Mouse (Mus musculus) gastrocnemius, postnatal 10 days (tissue): Measurements from ENCODE around the gene Gm12794. TPM values are rescaled to one million over a fixed set of nuclear protein-coding genes. Genes with fewer than 3 reads are reported as not detected.
"Not testable (repeated sequence)": the region's sequence is repeated elsewhere in the genome, so short reads cannot be mapped to it uniquely, and the experiment has no call there.

ENCODE experiments used
- DNase-seq: peaks from one replicate; pipeline ENCODE4 v3.0.0; 2021; ENCODE audit warnings: mixed read lengths
- long read RNA-seq, 2 experiments: library from polyadenylated mRNA; stranded (forward); transcript quantifications; one replicate each; pipeline ENCODE4 v2.0.0; 2021
- total RNA-seq, 2 experiments: library from RNA; stranded (reverse); gene quantifications; 2 replicates each; pipeline ENCODE4 v1.2.3; 2021

Gene Gm12794
- total RNA-seq: not detected
- long read RNA-seq, experiment 1: 0 reads
- long read RNA-seq, experiment 2: 0 reads

- not testable (repeated sequence) for DNase-seq
These were observed at the start of gene Gm12794 for GRCm38 (mm10) chr4:101940107-101940506. Gm12794 (plus strand) TSS chr4:101940407.

- DNase-seq: no peak
These were observed 46.4 kb upstream of the Gm12794 start, which contains the start of gene C130073F10Rik for GRCm38 (mm10) chr4:101893656-101894420. C130073F10Rik (minus strand) TSS chr4:101893789.

- not testable (repeated sequence) for DNase-seq
These were observed 31.4 kb upstream of the Gm12794 start, which contains the start of gene Gm12800 for GRCm38 (mm10) chr4:101908821-101909220. Gm12800 (plus strand) TSS chr4:101909121.

GRCm38 (mm10) chr4:101980949-101981348, 40.7 kb downstream of the Gm12794 start, which contains the start of gene Gm12790:
Gm12790 (minus strand) TSS chr4:101981049.
- DNase-seq: not testable (repeated sequence)

- DNase-seq: no peak
These were observed 45.5 kb downstream of the Gm12794 start for GRCm38 (mm10) chr4:101985678-101986077.

GRCm38 (mm10) chr4:101986326-101986725, 46.1 kb downstream of the Gm12794 start, which contains the start of gene Gm12789:
Gm12789 (plus strand) TSS chr4:101986626.
- DNase-seq: not testable (repeated sequence)

Other genes starting within 250 kb of the Gm12794 start
- 1 to 10 TPM; 3.1 to 7.0 TPM for gene Lepr, start 223.0 kb upstream of the Gm12794 start, total RNA-seq
- not detected for gene B020004J07Rik, start 96.4 kb upstream of the Gm12794 start, total RNA-seq
- gene C130073F10Rik, start 46.6 kb upstream of the Gm12794 start, total RNA-seq: not detected
- gene Gm12800, start 31.3 kb upstream of the Gm12794 start, total RNA-seq: not detected
- gene Gm12790, start 40.6 kb downstream of the Gm12794 start, total RNA-seq: not detected
- gene Gm12789, start 46.2 kb downstream of the Gm12794 start, total RNA-seq: not detected
- gene Pde4b, start 147.1 kb downstream of the Gm12794 start, total RNA-seq: 10 to 100 TPM; 44.7 to 61.4 TPM